ENCODE assay signal across 18 mouse cellular contexts in the genomic region with DNA sequence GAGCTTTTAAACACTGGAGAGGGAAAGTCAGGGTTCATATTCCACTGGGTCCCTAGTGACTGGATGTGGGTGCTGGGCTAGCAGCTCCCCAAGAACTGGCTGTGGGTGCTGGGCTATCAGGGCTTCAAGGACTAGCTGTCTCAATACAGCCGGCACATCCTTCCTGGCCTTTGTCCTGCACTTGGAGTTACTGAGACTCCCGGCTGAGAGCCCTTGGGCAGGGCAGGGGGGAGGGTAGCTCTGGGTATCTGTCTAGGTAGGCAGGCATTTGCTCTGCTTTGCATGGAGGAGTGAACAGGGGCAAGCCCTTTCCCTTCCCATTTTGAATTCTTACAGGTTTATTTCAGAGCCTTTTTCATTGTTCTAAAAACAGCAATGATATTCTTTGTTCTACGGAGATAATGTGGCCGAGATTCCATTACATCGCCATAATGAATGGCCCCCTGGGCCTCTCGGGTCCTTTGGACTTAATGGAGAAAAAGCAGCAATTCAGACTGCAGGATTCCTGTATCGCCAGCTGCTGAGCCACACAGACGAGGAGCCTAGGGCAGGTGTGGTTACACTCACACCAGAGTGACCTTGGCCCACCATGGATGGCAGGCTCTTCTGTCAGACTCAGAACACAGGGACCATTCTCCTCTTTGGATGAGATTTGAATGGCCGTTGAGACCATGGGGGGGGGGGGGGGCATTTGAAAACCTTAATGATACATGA.
DNase-seq lines count a peak whose midpoint lies in the region; ATAC-seq and TF ChIP-seq lines count a peak whose summit lies in the region.
"Had no signal": no experiment of that assay in that cellular context is flagged by ENCODE, and none has a peak within 500 bp of the region (broad histone marks: within the 10 kb centered on the region; RNA-seq: fewer than 3 reads in every experiment).

No protein-coding gene starts in this region.

- in situ Hi-C loops in ES-E14 (cut with MboI; ENCODE audit: low sequenced_read_pairs in 2 of 2, unreplicated experiment in 2 of 2) = no loop called here

- no peak overlapping the region for H3K4me2 ChIP-seq in kidney, embryonic 15.5 days
- H3K4me2 ChIP-seq in intestine, embryonic 15.5 days (replicated peaks) = no peak overlapping the region
- H3K4me2 ChIP-seq: heart, embryonic 15.5 days had no signal

- H3K27me3 ChIP-seq in kidney, embryonic 15.5 days = peaks cover 6% of the 10 kb centered on the region; the same call in 1 of the 2 replicates
- H3K27me3 ChIP-seq in E14TG2a.4 (ENCODE audit: insufficient read depth, low read length) = peaks cover 8% of the 10 kb centered on the region; the same call in 1 of the 2 replicates
- H3K27me3 ChIP-seq in intestine, embryonic 15.5 days (replicated peaks) = no peaks in the 10 kb centered on the region
- H3K27me3 ChIP-seq: heart, embryonic 15.5 days had no signal

- H3K4me3 ChIP-seq in kidney, embryonic 15.5 days (replicated peaks) = no peak overlapping the region
- peak overlapping the region; percentile 35; the same call in 1 of the 2 replicates for H3K4me3 ChIP-seq in E14TG2a.4 (replicated peaks; ENCODE audit: low read length)
- H3K4me3 ChIP-seq in ES-E14 (ENCODE audit: insufficient read depth in 1 of 2, low read depth in 1 of 2, low read length in 2 of 2, poor library complexity in 1 of 2, severe bottlenecking in 1 of 2) = no peak overlapping the region
- H3K4me3 ChIP-seq in intestine, embryonic 15.5 days (replicated peaks) = no peak overlapping the region
- H3K4me3 ChIP-seq: heart, embryonic 15.5 days had no signal

- no peaks in the 10 kb centered on the region for H3K9me3 ChIP-seq in kidney, embryonic 15.5 days (replicated peaks)
- peaks cover 34% of the 10 kb centered on the region for H3K9me3 ChIP-seq in E14TG2a.4 (ENCODE audit: low read length)
- no peaks in the 10 kb centered on the region for H3K9me3 ChIP-seq in ES-E14 (ENCODE audit: control insufficient read depth, insufficient read depth, low read depth, low read length)
- H3K9me3 ChIP-seq in intestine, embryonic 15.5 days = no peaks in the 10 kb centered on the region
- H3K9me3 ChIP-seq: heart, embryonic 15.5 days had no signal

- H3K27ac ChIP-seq in kidney, embryonic 15.5 days = no peak overlapping the region
- H3K27ac ChIP-seq in ES-E14 (ENCODE audit: insufficient read depth, low read depth, low read length, poor library complexity, severe bottlenecking) = peak overlapping the region; percentile 45; the same call in 1 of the 2 replicates
- H3K27ac ChIP-seq in intestine, embryonic 15.5 days = no peak overlapping the region
- H3K27ac ChIP-seq: heart, embryonic 15.5 days; kidney, postnatal 0 days had no signal

- H3K36me3 ChIP-seq in kidney, embryonic 15.5 days = no peaks in the 10 kb centered on the region
- no peaks in the 10 kb centered on the region for H3K36me3 ChIP-seq in E14TG2a.4 (ENCODE audit: insufficient read depth, low read length)
- peaks cover 6% of the 10 kb centered on the region; the same call in 1 of the 2 replicates for H3K36me3 ChIP-seq in ES-E14 (ENCODE audit: control insufficient read depth, insufficient read depth, low read length, poor library complexity, severe bottlenecking)
- no peaks in the 10 kb centered on the region for H3K36me3 ChIP-seq in intestine, embryonic 15.5 days
- H3K36me3 ChIP-seq: heart, embryonic 15.5 days had no signal

- no peak for TF ChIP-seq CTCF in E14TG2a.4 (conservative IDR thresholded peaks at IDR 0.05; ENCODE audit: low read length)

- ATAC-seq in kidney, embryonic 15.5 days (replicated peaks; ENCODE audit: low FRiP score) = peak; percentile 55
- ATAC-seq in intestine, embryonic 15.5 days = peak; percentile 69
- ATAC-seq: activated CD4-positive, CD25-positive, alpha-beta regulatory T cell, adult 4 months; liver, postnatal 0 days had no signal

- no peak overlapping the region for H3K9ac ChIP-seq in kidney, embryonic 15.5 days
- no peak overlapping the region for H3K9ac ChIP-seq in ES-E14 (ENCODE audit: insufficient read depth, low read depth, low read length, poor library complexity, severe bottlenecking)
- no peak overlapping the region for H3K9ac ChIP-seq in intestine, embryonic 15.5 days
- H3K9ac ChIP-seq: heart, embryonic 15.5 days; liver, postnatal 0 days had no signal

- peaks cover 31% of the 10 kb centered on the region for H3K4me1 ChIP-seq in kidney, embryonic 15.5 days
- peaks cover 45% of the 10 kb centered on the region for H3K4me1 ChIP-seq in E14TG2a.4 (replicated peaks; ENCODE audit: low read depth, low read length)
- H3K4me1 ChIP-seq in ES-E14 (ENCODE audit: control insufficient read depth in 2 of 2, insufficient read depth in 2 of 2, low read length in 2 of 2, poor library complexity in 1 of 2) = peaks cover 0 to 20% of the 10 kb centered on the region in 2 experiments; a peak in 2 of 4 replicates
- H3K4me1 ChIP-seq in intestine, embryonic 15.5 days (replicated peaks) = no peaks in the 10 kb centered on the region
- H3K4me1 ChIP-seq: heart, embryonic 15.5 days had no signal

- no peak for DNase-seq in kidney, postnatal 25 days
- DNase-seq in ES-E14 (ENCODE audit: low read depth, low spot score) = no peak
- no peak for DNase-seq in ovary, postnatal 36 days (ENCODE audit: low spot score)
- no peak for DNase-seq in lung, postnatal 36 days
- no peak for DNase-seq in thymus, adult 18-20 months
- DNase-seq: adrenal gland, postnatal 25 days; cerebellum, adult 9-10 months; embryo, embryonic 11 days; heart, adult 11 months; layer of hippocampus, adult 9-11 months; liver, postnatal 0 days; thymus, adult 2 months had no signal

- whole genome bisulfite sequencing in kidney, embryonic 15.5 days = 19% methylated on average over 9 of the region's 9 CpGs
- 30% methylated on average over 9 of the region's 9 CpGs for WGBS in intestine, embryonic 15.5 days

TF ChIP-seq in ES-E14, 5 proteins besides CTCF, POLR2A, EP300 and RAD21:
- TF ChIP-seq CHD2 (IDR thresholded peaks at IDR 0.05; ENCODE audit: low read depth, low read length) (no peak), MAFK (IDR thresholded peaks at IDR 0.05; ENCODE audit: insufficient read depth, low read depth, low read length) (no peak), HCFC1 (IDR thresholded peaks at IDR 0.05; ENCODE audit: borderline replicate concordance, insufficient read depth, low read length) (no peak), ZNF384 (IDR thresholded peaks at IDR 0.05; ENCODE audit: low read depth, low read length) (no peak), ZC3H11A (IDR thresholded peaks at IDR 0.05; ENCODE audit: borderline replicate concordance, low read depth, low read length) (no peak)
